Mouse (Mus musculus): ENCODE results near the gene Ets1. TPM values are rescaled to one million over a fixed set of nuclear protein-coding genes. Genes with fewer than 3 reads are reported as not detected.

Gene Ets1
- polyA plus RNA-seq, 1 experiment from 2014 or later, result 48.5 TPM

- Histone ChIP-seq H3K9me3 (no peaks in the 10 kb centered on the region), H3K27me3 (no peaks in the 10 kb centered on the region; the same call in 1 of the 2 replicates), H3K36me3 (no peaks in the 10 kb centered on the region), H3K4me2 (no peak overlapping the region), H3K9ac (replicated peaks) (no peak overlapping the region), H3K27ac (no peak overlapping the region), H3K4me1 (replicated peaks) (peaks cover 55% of the 10 kb centered on the region), H3K4me3 (replicated peaks) (no peak overlapping the region)
- no peak for ATAC-seq (ENCODE audit: insufficient number of reproducible peaks, insufficient read depth, low FRiP score, low TSS enrichment, low read depth)
- 75% methylated on average over 9 of the region's 9 CpGs for WGBS
Observed at GRCm38 (mm10) chr9:32668075-32668673, 32.2 kb downstream of the Ets1 start.

GRCm38 (mm10) chr9:32669397-32669796 is 33.4 kb downstream of the Ets1 start:
- no peak overlapping the region for H3K27ac ChIP-seq
- no peak for ATAC-seq (ENCODE audit: insufficient number of reproducible peaks, insufficient read depth, low FRiP score, low TSS enrichment, low read depth)
- H3K27me3 ChIP-seq, result no peaks in the 10 kb centered on the region; the same call in 1 of the 2 replicates
- H3K4me3 ChIP-seq (replicated peaks), result no peak overlapping the region
- no peaks in the 10 kb centered on the region for H3K9me3 ChIP-seq
- H3K36me3 ChIP-seq, result no peaks in the 10 kb centered on the region
- 74% methylated on average over 2 of the region's 2 CpGs for WGBS
- no peak overlapping the region for H3K9ac ChIP-seq (replicated peaks)
- H3K4me2 ChIP-seq, result no peak overlapping the region
- peaks cover 58% of the 10 kb centered on the region for H3K4me1 ChIP-seq (replicated peaks)

GRCm38 (mm10) chr9:32671970-32672859 is 36.2 kb downstream of the Ets1 start:
- Histone ChIP-seq H3K36me3 (no peaks in the 10 kb centered on the region), H3K27ac (peak overlapping the region; percentile 91), H3K4me3 (replicated peaks) (peak overlapping the region; percentile 28), H3K27me3 (no peaks in the 10 kb centered on the region), H3K9me3 (no peaks in the 10 kb centered on the region), H3K4me1 (replicated peaks) (peaks cover 79% of the 10 kb centered on the region), H3K9ac (replicated peaks) (peak overlapping the region; percentile 24; the same call in 1 of the 2 replicates), H3K4me2 (peak overlapping the region; percentile 66)
- peak; percentile 97 for ATAC-seq (ENCODE audit: insufficient number of reproducible peaks, insufficient read depth, low FRiP score, low TSS enrichment, low read depth)
- WGBS, result under 1% methylated on average over 35 of the region's 35 CpGs

GRCm38 (mm10) chr9:32673923-32674322 is 37.9 kb downstream of the Ets1 start:
- WGBS, result 84% methylated on average over 3 of the region's 3 CpGs
- Histone ChIP-seq H3K27ac (no peak overlapping the region), H3K4me1 (replicated peaks) (peaks cover 78% of the 10 kb centered on the region), H3K9ac (replicated peaks) (no peak overlapping the region), H3K4me2 (no peak overlapping the region), H3K36me3 (no peaks in the 10 kb centered on the region), H3K27me3 (no peaks in the 10 kb centered on the region), H3K4me3 (replicated peaks) (no peak overlapping the region), H3K9me3 (no peaks in the 10 kb centered on the region)
- no peak for ATAC-seq (ENCODE audit: insufficient number of reproducible peaks, insufficient read depth, low FRiP score, low TSS enrichment, low read depth)

GRCm38 (mm10) chr9:32675671-32676409 is 39.8 kb downstream of the Ets1 start:
- Histone ChIP-seq H3K4me1 (replicated peaks) (peaks cover 60% of the 10 kb centered on the region), H3K27me3 (no peaks in the 10 kb centered on the region), H3K9me3 (no peaks in the 10 kb centered on the region), H3K9ac (replicated peaks) (no peak overlapping the region), H3K4me2 (peak overlapping the region; percentile 27), H3K4me3 (replicated peaks) (no peak overlapping the region), H3K36me3 (no peaks in the 10 kb centered on the region), H3K27ac (peak overlapping the region; percentile 30; the same call in 1 of the 2 replicates)
- no peak for ATAC-seq (ENCODE audit: insufficient number of reproducible peaks, insufficient read depth, low FRiP score, low TSS enrichment, low read depth)
- 22% methylated on average over 9 of the region's 9 CpGs for WGBS

GRCm38 (mm10) chr9:32676480-32676879 is 40.5 kb downstream of the Ets1 start:
- peak overlapping the region; percentile 27; the same call in 1 of the 2 replicates for H3K4me2 ChIP-seq
- no peaks in the 10 kb centered on the region for H3K36me3 ChIP-seq
- H3K27me3 ChIP-seq, result no peaks in the 10 kb centered on the region
- no peak for ATAC-seq (ENCODE audit: insufficient number of reproducible peaks, insufficient read depth, low FRiP score, low TSS enrichment, low read depth)
- 14% methylated on average over 3 of the region's 3 CpGs for WGBS
- H3K9ac ChIP-seq (replicated peaks), result no peak overlapping the region
- H3K4me3 ChIP-seq (replicated peaks), result no peak overlapping the region
- H3K9me3 ChIP-seq, result no peaks in the 10 kb centered on the region
- peaks cover 53% of the 10 kb centered on the region for H3K4me1 ChIP-seq (replicated peaks)
- peak overlapping the region; percentile 37; the same call in 1 of the 2 replicates for H3K27ac ChIP-seq

GRCm38 (mm10) chr9:32677646-32678045 is 41.6 kb downstream of the Ets1 start:
- WGBS, result 89% methylated on average over 6 of the region's 6 CpGs
- H3K27ac ChIP-seq, result no peak overlapping the region

GRCm38 (mm10) chr9:32678120-32678757 is 42.2 kb downstream of the Ets1 start:
- no peak overlapping the region for H3K9ac ChIP-seq (replicated peaks)
- H3K4me1 ChIP-seq (replicated peaks), result peaks cover 36% of the 10 kb centered on the region
- WGBS, result 55% methylated on average over 4 of the region's 4 CpGs
- no peak overlapping the region for H3K27ac ChIP-seq
- H3K4me2 ChIP-seq, result no peak overlapping the region
- H3K36me3 ChIP-seq, result no peaks in the 10 kb centered on the region
- H3K9me3 ChIP-seq, result no peaks in the 10 kb centered on the region
- H3K4me3 ChIP-seq (replicated peaks), result no peak overlapping the region
- H3K27me3 ChIP-seq, result no peaks in the 10 kb centered on the region
- ATAC-seq (ENCODE audit: insufficient number of reproducible peaks, insufficient read depth, low FRiP score, low TSS enrichment, low read depth), result no peak

More at GRCm38 (mm10) chr9:32677646-32678045, 41.6 kb downstream of the Ets1 start:
- Histone ChIP-seq H3K27me3 (no peaks in the 10 kb centered on the region), H3K4me3 (replicated peaks) (no peak overlapping the region), H3K4me2 (no peak overlapping the region), H3K4me1 (replicated peaks) (peaks cover 42% of the 10 kb centered on the region), H3K36me3 (no peaks in the 10 kb centered on the region), H3K9ac (replicated peaks) (no peak overlapping the region), H3K9me3 (no peaks in the 10 kb centered on the region)
- ATAC-seq (ENCODE audit: insufficient number of reproducible peaks, insufficient read depth, low FRiP score, low TSS enrichment, low read depth), result no peak

- WGBS, result 86% methylated on average over 6 of the region's 6 CpGs
- Histone ChIP-seq H3K4me1 (replicated peaks) (peaks cover 34% of the 10 kb centered on the region), H3K9ac (replicated peaks) (no peak overlapping the region), H3K27ac (no peak overlapping the region), H3K4me3 (replicated peaks) (no peak overlapping the region), H3K27me3 (no peaks in the 10 kb centered on the region), H3K4me2 (no peak overlapping the region), H3K9me3 (no peaks in the 10 kb centered on the region), H3K36me3 (no peaks in the 10 kb centered on the region)
- ATAC-seq (ENCODE audit: insufficient number of reproducible peaks, insufficient read depth, low FRiP score, low TSS enrichment, low read depth), result no peak
Observed at GRCm38 (mm10) chr9:32679531-32679930, 43.5 kb downstream of the Ets1 start.

- Histone ChIP-seq H3K4me1 (replicated peaks) (peaks cover 31% of the 10 kb centered on the region), H3K36me3 (no peaks in the 10 kb centered on the region), H3K4me3 (replicated peaks) (no peak overlapping the region), H3K4me2 (no peak overlapping the region), H3K9me3 (no peaks in the 10 kb centered on the region), H3K27ac (no peak overlapping the region), H3K9ac (replicated peaks) (no peak overlapping the region), H3K27me3 (no peaks in the 10 kb centered on the region)
- ATAC-seq (ENCODE audit: insufficient number of reproducible peaks, insufficient read depth, low FRiP score, low TSS enrichment, low read depth), result no peak
- 84% methylated on average over 2 of the region's 2 CpGs for WGBS
Observed at GRCm38 (mm10) chr9:32680201-32680600, 44.2 kb downstream of the Ets1 start.

Data from limb, embryonic 12.5 days (tissue).